Mouse (Mus musculus) adrenal gland, postnatal 10 days (tissue): ENCODE results near the gene Rrm2. TPM values are rescaled to one million over a fixed set of nuclear protein-coding genes. Genes with fewer than 3 reads are reported as not detected.
A peak's percentile ranks its signal among the peaks of the same experiment; 100 is the strongest.
"Not testable (repeated sequence)": the region's sequence is repeated elsewhere in the genome, so short reads cannot be mapped to it uniquely, and the experiment has no call there.

Source experiments
- DNase-seq: peaks from one replicate; pipeline ENCODE4 v3.0.0; 2021; ENCODE audit warnings: mixed read lengths
- total RNA-seq, 2 experiments: library from RNA; stranded (reverse); gene quantifications; 2 replicates each; pipeline ENCODE4 v1.2.3; 2021

The Rrm2 gene
- total RNA-seq, 2 experiments from 2014 or later = 43.7 to 50.5 TPM

GRCm38 (mm10) chr12:24705502-24706263, 2.4 kb upstream of the Rrm2 start:
- DNase-seq = peak; percentile 64

DNA sequence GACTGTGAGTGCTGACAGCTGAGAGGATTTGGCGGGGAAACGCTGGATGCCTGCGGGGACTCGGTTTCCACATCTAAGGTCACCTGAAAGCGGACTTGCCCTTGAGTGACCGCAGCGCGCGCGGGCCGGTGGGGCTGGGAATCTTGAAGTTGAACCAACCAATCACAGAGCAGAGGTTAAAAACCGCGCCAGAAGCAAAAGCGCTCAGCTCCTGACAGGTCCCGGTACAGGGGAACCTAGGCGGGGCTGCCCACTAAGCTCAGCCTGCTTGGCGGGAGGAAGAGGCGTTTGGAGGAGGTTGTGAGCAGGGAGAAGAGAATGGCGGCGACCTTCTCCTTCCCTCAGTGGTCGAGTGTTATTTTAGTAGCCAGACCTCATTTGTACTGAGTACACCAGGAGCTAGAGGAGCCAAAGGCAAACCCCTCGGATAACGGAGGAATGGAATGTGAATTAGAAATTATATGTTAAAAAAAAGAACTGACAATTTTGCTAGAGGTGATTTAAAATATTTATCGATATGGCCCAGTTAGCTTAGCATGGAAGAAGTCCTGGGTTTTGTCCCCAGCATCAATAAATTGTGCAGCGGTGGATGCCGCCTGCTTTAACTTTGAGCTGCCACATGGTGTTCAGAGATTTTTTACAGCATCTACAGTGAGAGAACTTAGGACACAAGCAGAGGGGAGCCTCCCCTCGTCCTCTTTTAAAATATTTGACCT, 1.1 kb upstream of the Rrm2 start:
- peak; percentile 65 for DNase-seq

- DNase-seq = no peak
These were observed 600 bp upstream of the Rrm2 start for GRCm38 (mm10) chr12:24707480-24707802.

DNA sequence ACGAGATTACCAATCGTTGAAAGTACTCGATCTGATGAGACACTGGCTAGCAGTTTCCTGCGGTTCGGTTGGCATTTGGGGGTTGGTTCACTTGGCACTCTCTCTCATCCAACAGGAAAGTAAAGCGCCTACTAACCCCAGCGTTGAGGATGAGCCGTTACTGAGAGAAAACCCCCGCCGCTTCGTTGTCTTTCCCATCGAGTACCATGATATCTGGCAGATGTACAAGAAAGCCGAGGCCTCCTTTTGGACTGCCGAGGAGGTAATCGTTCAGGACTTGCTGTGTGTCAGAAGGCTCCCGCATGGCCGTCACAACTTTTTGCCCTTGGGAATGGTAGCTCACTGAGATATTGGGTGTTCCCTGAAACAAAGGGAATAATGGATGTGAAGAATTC, 780 bp downstream of the Rrm2 start:
- DNase-seq = peak; percentile 36

DNA sequence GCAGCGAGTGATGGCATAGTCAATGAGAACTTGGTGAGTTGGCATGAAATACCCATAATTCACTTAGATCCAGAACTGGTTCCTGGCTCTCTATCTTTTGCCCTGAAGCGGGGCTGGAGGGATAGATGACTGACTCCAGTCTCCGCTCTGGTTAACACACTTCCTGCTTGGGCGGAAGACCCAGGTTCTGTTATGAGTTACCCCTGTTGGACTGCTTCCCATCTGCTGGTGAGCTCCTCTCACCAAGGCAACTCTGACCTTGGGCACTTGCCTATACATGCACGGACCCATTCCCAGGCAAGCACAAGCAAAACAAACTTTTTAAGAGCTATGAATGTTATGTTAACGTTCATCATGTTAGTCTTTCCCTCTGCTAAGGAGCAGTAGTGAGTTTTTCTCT, 1.4 kb downstream of the Rrm2 start:
- DNase-seq = peak; percentile 46

GRCm38 (mm10) chr12:24709831-24710508, 1.9 kb downstream of the Rrm2 start:
- DNase-seq = peak; percentile 62

GRCm38 (mm10) chr12:24710672-24711071, 2.6 kb downstream of the Rrm2 start:
- peak; percentile 50 for DNase-seq

- no peak for DNase-seq
These were observed 4.4 kb downstream of the Rrm2 start for GRCm38 (mm10) chr12:24712396-24712795.

DNA sequence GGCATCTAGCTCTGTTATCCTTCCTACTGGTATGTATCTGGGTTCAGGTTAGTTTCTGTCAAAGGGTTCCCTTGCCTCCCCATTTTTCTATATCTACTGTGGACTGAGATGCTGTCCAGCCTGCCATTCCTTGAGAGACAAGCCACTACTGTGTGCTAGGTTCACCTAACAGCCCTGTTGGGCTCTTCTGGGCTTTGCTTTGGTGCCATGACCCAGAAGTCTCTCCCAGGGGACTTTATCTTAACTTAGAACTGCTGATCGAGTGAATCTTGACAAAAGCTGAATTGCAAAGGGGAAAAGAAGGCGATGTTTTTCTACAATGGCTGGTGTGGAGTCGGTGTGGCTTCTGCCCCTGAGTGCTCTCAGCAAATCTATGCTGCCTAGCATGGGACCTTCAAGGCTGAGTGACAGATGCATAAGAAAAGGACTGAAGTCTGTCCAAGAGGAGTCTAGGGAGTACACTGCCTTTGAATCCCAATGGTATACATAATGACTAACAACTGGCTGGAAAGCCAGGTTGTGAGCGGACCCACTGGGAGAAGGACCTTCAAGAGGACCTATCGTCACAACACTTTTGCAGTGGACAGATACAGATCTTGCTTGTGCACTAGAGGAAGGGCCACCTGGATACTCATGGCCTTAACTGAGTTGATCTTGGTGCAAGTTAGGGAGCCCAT, 6.7 kb downstream of the Rrm2 start:
- DNase-seq = no peak

GRCm38 (mm10) chr12:24715268-24715896, 7.3 kb downstream of the Rrm2 start:
- DNase-seq = no peak

DNA sequence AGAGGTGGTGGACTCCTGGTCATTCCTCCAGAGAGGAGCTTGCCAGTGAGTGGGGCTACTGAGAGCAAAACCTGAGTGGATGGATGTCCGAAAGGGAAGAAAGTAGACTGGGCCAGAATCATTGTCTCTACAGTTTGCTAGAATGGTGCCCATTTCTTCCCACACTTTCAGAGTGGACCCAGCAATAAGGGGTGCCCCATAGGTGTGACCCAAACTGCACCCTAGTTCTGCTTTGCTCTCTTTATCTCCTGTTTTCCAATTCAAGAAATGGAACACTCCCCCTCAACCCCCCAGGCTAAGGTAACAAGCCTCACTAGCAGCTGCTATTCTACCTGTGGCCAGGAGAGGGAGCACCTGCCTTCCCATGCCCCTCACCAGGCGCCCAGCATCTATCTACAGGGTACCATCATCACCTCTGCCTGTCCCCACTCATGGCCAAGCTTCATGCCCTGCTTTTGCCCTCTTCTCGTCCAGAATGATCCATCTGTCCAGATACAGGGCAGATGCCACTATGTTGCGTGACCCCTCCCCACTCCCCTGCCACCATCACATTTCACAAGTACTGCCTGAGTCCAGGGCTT, 8.8 kb downstream of the Rrm2 start:
- peak; percentile 66 for DNase-seq

DNA sequence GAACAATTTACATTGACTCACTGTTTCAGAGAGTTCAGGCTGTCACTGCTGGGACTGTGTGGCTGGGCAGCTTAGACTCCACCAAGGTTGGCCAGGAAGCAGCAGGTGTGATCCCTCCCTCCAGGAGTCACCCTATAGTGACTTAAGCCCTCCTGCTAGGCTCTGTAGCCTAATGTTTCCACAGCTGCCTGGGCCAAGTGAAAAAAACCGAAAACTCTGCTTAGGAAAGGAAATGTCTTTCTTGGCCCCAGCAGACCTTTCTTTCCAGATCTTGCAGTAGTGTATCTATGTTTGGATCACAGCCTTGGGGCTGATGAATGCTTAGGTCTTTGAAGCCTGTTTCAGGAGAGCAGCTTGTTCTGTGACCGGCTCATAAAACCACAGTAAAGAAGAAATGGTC, 15.4 kb downstream of the Rrm2 start:
- no peak for DNase-seq

- no peak for DNase-seq
These were observed 15.8 kb downstream of the Rrm2 start for GRCm38 (mm10) chr12:24723859-24724258.

- DNase-seq = no peak
These were observed 16.3 kb downstream of the Rrm2 start for GRCm38 (mm10) chr12:24724369-24724768.

DNA sequence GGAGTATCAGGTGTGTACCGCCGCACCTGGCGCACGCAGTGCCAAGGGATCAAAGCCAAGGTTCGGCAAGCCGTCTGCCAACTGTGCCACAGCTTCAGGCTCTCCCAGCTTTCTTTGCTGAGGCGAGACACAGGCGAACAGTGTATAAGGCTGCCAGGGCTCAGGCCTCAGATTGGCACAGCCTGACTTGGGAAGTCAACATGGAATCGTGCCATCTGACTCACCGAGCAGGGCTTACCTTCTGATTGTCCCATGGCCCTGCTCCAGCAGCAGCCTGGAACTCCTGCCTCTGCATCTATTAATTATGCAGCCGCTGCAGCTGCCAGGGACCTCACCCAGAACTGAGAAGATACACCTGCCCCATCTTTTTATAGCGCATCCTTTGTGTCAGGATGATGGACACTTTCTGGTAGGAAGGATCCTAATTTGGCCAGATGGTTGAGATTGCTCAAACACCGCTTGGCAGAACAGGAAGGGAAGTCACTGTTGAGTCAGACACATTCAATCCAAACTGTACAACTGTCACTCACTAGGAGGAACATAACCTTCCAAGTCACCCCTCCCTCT, 26.9 kb downstream of the Rrm2 start:
- peak; percentile 81 for DNase-seq

GRCm38 (mm10) chr12:24736956-24737355, 28.9 kb downstream of the Rrm2 start:
- no peak for DNase-seq

- DNase-seq = no peak
These were observed 31.9 kb downstream of the Rrm2 start for GRCm38 (mm10) chr12:24739963-24740362.

DNA sequence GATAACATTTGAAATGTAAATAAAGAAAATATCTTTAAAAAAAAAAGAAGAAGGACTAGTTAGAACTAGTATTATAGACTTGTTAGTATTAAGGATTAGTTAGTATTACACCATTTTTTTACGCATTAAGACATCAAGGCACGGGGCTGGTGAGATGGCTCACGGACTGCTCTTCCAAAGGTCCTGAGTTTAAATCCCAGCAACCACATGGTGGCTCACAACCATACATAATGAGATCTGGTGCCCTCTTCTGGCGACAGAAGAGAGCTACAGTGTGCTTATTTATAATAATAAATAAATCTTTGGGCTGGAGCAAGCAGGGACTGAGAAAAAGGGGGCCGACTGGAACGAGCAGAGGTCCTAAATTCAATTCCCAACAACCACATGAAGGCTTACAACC, 33.5 kb downstream of the Rrm2 start:
- not testable (repeated sequence) for DNase-seq

DNA sequence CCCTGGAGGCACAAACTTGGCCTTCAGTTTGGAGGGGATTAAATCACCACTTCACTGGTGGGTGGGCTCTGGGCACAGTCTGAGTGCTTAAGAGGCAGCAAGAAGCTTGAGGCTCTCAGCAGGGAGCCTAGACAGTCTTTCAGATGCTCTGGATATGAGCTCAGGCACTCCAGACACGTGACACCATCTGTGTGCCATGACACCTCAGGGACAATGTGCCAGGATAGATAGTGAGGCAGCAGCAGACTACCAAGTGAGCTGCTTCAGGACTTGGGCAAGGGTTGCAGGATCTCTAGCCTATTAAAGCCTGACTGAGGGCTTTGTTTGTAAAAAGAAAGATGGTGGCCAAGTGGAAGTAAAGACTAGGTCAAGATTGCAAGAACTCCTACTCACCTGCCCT, 36.3 kb downstream of the Rrm2 start:
- no peak for DNase-seq

GRCm38 (mm10) chr12:24746579-24747296, 38.7 kb downstream of the Rrm2 start:
- no peak for DNase-seq

GRCm38 (mm10) chr12:24747297-24747696, 39.3 kb downstream of the Rrm2 start:
- DNase-seq = no peak
